9 mouse cellular contexts compared by ENCODE assay signal in the genomic region with DNA sequence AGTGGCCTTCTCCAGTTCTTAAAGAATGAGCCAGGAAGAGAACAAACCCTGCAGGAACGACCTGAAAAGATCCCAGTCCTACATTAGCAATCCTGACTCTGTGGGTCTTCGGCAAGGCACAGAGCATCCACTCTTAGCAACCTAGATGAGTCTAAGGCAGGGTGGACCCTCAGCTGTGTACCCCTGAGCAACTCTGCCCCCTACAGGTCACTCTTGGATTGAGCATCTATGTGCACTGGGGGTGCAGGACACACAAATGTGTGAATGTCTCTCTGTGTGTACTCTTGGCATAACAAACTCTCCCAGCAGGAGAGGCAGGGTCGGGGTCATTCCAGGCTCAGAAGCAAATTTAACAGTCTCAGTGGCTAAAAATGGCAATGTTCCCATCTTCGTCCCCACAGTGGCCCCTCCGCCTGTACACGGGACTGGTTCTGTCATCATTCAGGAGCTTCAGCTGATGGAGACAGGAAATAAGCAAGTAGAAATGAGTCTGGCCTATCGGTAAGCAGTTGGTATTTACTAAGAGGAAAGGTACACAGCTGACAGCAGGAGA. TPM values are rescaled to one million over a fixed set of nuclear protein-coding genes. Genes with fewer than 3 reads are reported as not detected.
DNase-seq lines count a peak whose midpoint lies in the region; ATAC-seq lines count a peak whose summit lies in the region.
"Had no signal": no experiment of that assay in that cellular context is flagged by ENCODE, and none has a peak within 500 bp of the region (broad histone marks: within the 10 kb centered on the region; RNA-seq: fewer than 3 reads in every experiment).

No protein-coding gene starts in this region.

- peak; percentile 47 for DNase-seq in cerebellum, postnatal 10 days
- peak; percentile 25 for DNase-seq in liver
- DNase-seq in lung, postnatal 14 days = peak; percentile 68
- no peak for DNase-seq in cerebellum, adult 9-10 months

- H3K4me1 ChIP-seq in liver, embryonic 12.5 days = no peaks in the 10 kb centered on the region
- H3K4me1 ChIP-seq in forebrain, embryonic 15.5 days = peaks cover 6% of the 10 kb centered on the region; the same call in 1 of the 2 replicates

- H3K9me3 ChIP-seq in liver, embryonic 12.5 days (replicated peaks) = no peaks in the 10 kb centered on the region
- no peaks in the 10 kb centered on the region for H3K9me3 ChIP-seq in forebrain, embryonic 15.5 days
- H3K9me3 ChIP-seq: lung, embryonic 15.5 days had no signal

- H3K27me3 ChIP-seq in liver, embryonic 12.5 days (replicated peaks) = no peaks in the 10 kb centered on the region
- H3K27me3 ChIP-seq in forebrain, embryonic 15.5 days = no peaks in the 10 kb centered on the region
- H3K27me3 ChIP-seq: lung, embryonic 15.5 days had no signal

- no peaks in the 10 kb centered on the region for H3K36me3 ChIP-seq in liver, embryonic 12.5 days
- no peaks in the 10 kb centered on the region for H3K36me3 ChIP-seq in forebrain, embryonic 15.5 days
- H3K36me3 ChIP-seq: lung, embryonic 15.5 days had no signal

- H3K4me3 ChIP-seq in liver, embryonic 12.5 days = no peak overlapping the region
- H3K4me3 ChIP-seq in forebrain, embryonic 15.5 days = no peak overlapping the region
- H3K4me3 ChIP-seq: lung, embryonic 15.5 days had no signal

- no peak overlapping the region for H3K4me2 ChIP-seq in liver, embryonic 12.5 days
- no peak overlapping the region for H3K4me2 ChIP-seq in forebrain, embryonic 15.5 days (replicated peaks)
- H3K4me2 ChIP-seq: lung, embryonic 15.5 days had no signal

- no peak for ATAC-seq in cerebellum, adult (ENCODE audit: insufficient number of reproducible peaks, low FRiP score, low TSS enrichment)
- ATAC-seq in liver, embryonic 12.5 days = no peak
- ATAC-seq in common myeloid progenitor, adult 5-6 weeks (replicated peaks; ENCODE audit: low read depth, poor library complexity, severe bottlenecking) = 0 out of 2 replicates have a peak, but pooled peaks have one; percentile 26
- ATAC-seq in forebrain, embryonic 15.5 days (replicated peaks) = no peak

- H3K27ac ChIP-seq in liver, embryonic 12.5 days = no peak overlapping the region
- H3K27ac ChIP-seq in forebrain, embryonic 15.5 days (replicated peaks) = no peak overlapping the region
- H3K27ac ChIP-seq: lung, embryonic 15.5 days had no signal

- WGBS in liver, embryonic 12.5 days (ENCODE audit: insufficient replicate concordance) = 56% methylated on average over 7 of the region's 7 CpGs
- 76% methylated on average over 7 of the region's 7 CpGs for WGBS in forebrain, embryonic 15.5 days

- H3K9ac ChIP-seq in liver, embryonic 12.5 days = no peak overlapping the region
- no peak overlapping the region for H3K9ac ChIP-seq in forebrain, embryonic 15.5 days (replicated peaks)
- H3K9ac ChIP-seq: lung, embryonic 15.5 days had no signal

RNA-seq across cellular contexts. Expression of a gene that starts 39.3 kb away (rescaled TPM):
- 4.7 and 5.0 TPM in 2 replicates for polyA plus RNA-seq in liver, embryonic 12.5 days (2016; fragmentation: Nextera tagmentation; extraction: Ambion mirVana)
- total RNA-seq in common myeloid progenitor, adult 5-6 weeks (2017) = 6.4 and 8.9 TPM in 2 replicates
- polyA plus RNA-seq in forebrain, embryonic 15.5 days (2015; fragmentation: Nextera tagmentation; extraction: Ambion mirVana) = 4.1 and 4.2 TPM in 2 replicates
